27 mouse cellular contexts compared by ENCODE assay signal in genomic region chr7:133400691-133401090, GRCm38 (mm10).
"Had no signal": no experiment of that assay in that cellular context is flagged by ENCODE, and none has a peak within 500 bp of the region (broad histone marks: within the 10 kb centered on the region; RNA-seq: fewer than 3 reads in every experiment).

No protein-coding gene starts in this region.

- H3K27me3 ChIP-seq: heart, embryonic 12.5 days; hindbrain, embryonic 12.5 days; intestine, embryonic 15.5 days; limb, embryonic 12.5 days; liver, embryonic 13.5 days; liver, embryonic 15.5 days had no signal

- H3K4me1 ChIP-seq: heart, embryonic 10.5 days; heart, embryonic 12.5 days; hindbrain, embryonic 12.5 days; intestine, embryonic 15.5 days; limb, embryonic 10.5 days; limb, embryonic 12.5 days; liver, embryonic 13.5 days; liver, embryonic 15.5 days had no signal

- H3K9me3 ChIP-seq: heart, embryonic 10.5 days; heart, embryonic 12.5 days; hindbrain, embryonic 10.5 days; hindbrain, embryonic 12.5 days; intestine, embryonic 15.5 days; limb, embryonic 10.5 days; limb, embryonic 12.5 days; liver, embryonic 13.5 days; liver, embryonic 15.5 days had no signal

- H3K36me3 ChIP-seq: heart, embryonic 10.5 days; heart, embryonic 12.5 days; hindbrain, embryonic 10.5 days; hindbrain, embryonic 12.5 days; intestine, embryonic 15.5 days; limb, embryonic 10.5 days; limb, embryonic 12.5 days; liver, embryonic 13.5 days; liver, embryonic 15.5 days had no signal

- ATAC-seq: inflammation-experienced regulatory T-cells, adult 6 months; intestine, embryonic 15.5 days; intestine, postnatal 0 days had no signal

- H3K9ac ChIP-seq: heart, embryonic 12.5 days; hindbrain, embryonic 12.5 days; hindbrain, embryonic 14.5 days; intestine, embryonic 15.5 days; limb, embryonic 12.5 days; liver, embryonic 13.5 days; liver, embryonic 15.5 days had no signal

- H3K4me2 ChIP-seq: heart, embryonic 12.5 days; hindbrain, embryonic 12.5 days; hindbrain, embryonic 14.5 days; intestine, embryonic 15.5 days; limb, embryonic 12.5 days; liver, embryonic 11.5 days; liver, embryonic 13.5 days; liver, embryonic 15.5 days had no signal

- H3K27ac ChIP-seq: gastrocnemius, adult 2 months; heart, embryonic 10.5 days; hindbrain, embryonic 10.5 days; hindbrain, embryonic 12.5 days; hindbrain, embryonic 14.5 days; intestine, embryonic 15.5 days; layer of hippocampus, adult 2 months; left cerebral cortex, adult 2 months; limb, embryonic 10.5 days; limb, embryonic 12.5 days; liver, embryonic 13.5 days; liver, embryonic 15.5 days had no signal

- DNase-seq: gastrocnemius, adult 2 months; gastrocnemius, postnatal 10 days; gastrocnemius, postnatal 25 days; heart, adult 18-20 months; heart, postnatal 10 days; heart, postnatal 4 days; kidney, adult 18-20 months; kidney, adult 8-10 months; kidney, postnatal 10 days; kidney, postnatal 25 days; kidney, postnatal 4 days; liver; liver, embryonic 13.5 days had no signal

- H3K4me3 ChIP-seq: gastrocnemius, adult 2 months; heart, embryonic 10.5 days; heart, embryonic 12.5 days; hindbrain, embryonic 10.5 days; hindbrain, embryonic 12.5 days; intestine, embryonic 15.5 days; layer of hippocampus, adult 2 months; left cerebral cortex, adult 2 months; limb, embryonic 10.5 days; limb, embryonic 12.5 days; liver, embryonic 13.5 days; liver, embryonic 15.5 days had no signal
